Mouse (Mus musculus): ENCODE measurements around the gene Ptprk.

Ptprk gene

GRCm38 (mm10) chr10:28113879-28114278 lies 39.3 kb downstream of the Ptprk start:
- DNase-seq: peak; percentile 51

- no peak for DNase-seq
Measured at GRCm38 (mm10) chr10:28116982-28117381, 42.4 kb downstream of the Ptprk start.

- no peak for DNase-seq
Measured at GRCm38 (mm10) chr10:28118783-28119365, 44.3 kb downstream of the Ptprk start.

GRCm38 (mm10) chr10:28123881-28124280 lies 49.3 kb downstream of the Ptprk start:
- DNase-seq: no peak

- no peak for DNase-seq
Measured at GRCm38 (mm10) chr10:28128011-28128410, 53.4 kb downstream of the Ptprk start.

- no peak for DNase-seq
Measured at GRCm38 (mm10) chr10:28128450-28128849, 53.8 kb downstream of the Ptprk start.

GRCm38 (mm10) chr10:28130422-28130821 lies 55.8 kb downstream of the Ptprk start:
- no peak for DNase-seq

GRCm38 (mm10) chr10:28133770-28134169 lies 59.1 kb downstream of the Ptprk start:
- DNase-seq: no peak

GRCm38 (mm10) chr10:28138399-28138798 lies 63.8 kb downstream of the Ptprk start:
- no peak for DNase-seq

GRCm38 (mm10) chr10:28144459-28144858 lies 69.8 kb downstream of the Ptprk start:
- no peak for DNase-seq

- DNase-seq: no peak
Measured at GRCm38 (mm10) chr10:28145326-28145725, 70.7 kb downstream of the Ptprk start.

GRCm38 (mm10) chr10:28155688-28156685 lies 81.4 kb downstream of the Ptprk start:
- no peak for DNase-seq

- DNase-seq: no peak
Measured at GRCm38 (mm10) chr10:28159716-28160115, 85.1 kb downstream of the Ptprk start.

GRCm38 (mm10) chr10:28161306-28161705 lies 86.7 kb downstream of the Ptprk start:
- DNase-seq: no peak

- DNase-seq: peak; percentile 55
Measured at GRCm38 (mm10) chr10:28164250-28164649, 89.6 kb downstream of the Ptprk start.

- DNase-seq: no peak
Measured at GRCm38 (mm10) chr10:28164746-28165145, 90.1 kb downstream of the Ptprk start.

GRCm38 (mm10) chr10:28166610-28167009 lies 92.0 kb downstream of the Ptprk start:
- no peak for DNase-seq

GRCm38 (mm10) chr10:28167097-28167496 lies 92.5 kb downstream of the Ptprk start:
- no peak for DNase-seq

- DNase-seq: no peak
Measured at GRCm38 (mm10) chr10:28171196-28171595, 96.6 kb downstream of the Ptprk start.

GRCm38 (mm10) chr10:28178876-28179275 lies 104.3 kb downstream of the Ptprk start:
- DNase-seq: no peak

- DNase-seq: no peak
Measured at GRCm38 (mm10) chr10:28182081-28182480, 107.5 kb downstream of the Ptprk start.

- no peak for DNase-seq
Measured at GRCm38 (mm10) chr10:28184675-28185074, 110.1 kb downstream of the Ptprk start.

GRCm38 (mm10) chr10:28185326-28185725 lies 110.7 kb downstream of the Ptprk start:
- no peak for DNase-seq

Measured in lung, postnatal 14 days (tissue).